Mouse (Mus musculus): ENCODE results near the gene Shisa8. TPM values are rescaled to one million over a fixed set of nuclear protein-coding genes. Genes with fewer than 3 reads are reported as not detected.

Shisa8 gene
- polyA plus RNA-seq, 1 experiment: 57.1 TPM

GRCm38 (mm10) chr15:82223657-82224601 lies 11.3 kb upstream of the Shisa8 start, which contains the start of gene Tnfrsf13c:
Tnfrsf13c (minus strand) TSS chr15:82224369.
- DNase-seq (ENCODE audit: extremely low spot score in 1 of 2, low spot score in 1 of 2): no peak

- DNase-seq (ENCODE audit: extremely low spot score in 1 of 2, low spot score in 1 of 2): no peak
These were observed 10.6 kb upstream of the Shisa8 start for GRCm38 (mm10) chr15:82223251-82223650.

GRCm38 (mm10) chr15:82221104-82221860 lies 8.7 kb upstream of the Shisa8 start:
- no peak for DNase-seq (ENCODE audit: extremely low spot score in 1 of 2, low spot score in 1 of 2)

- no peak for DNase-seq (ENCODE audit: extremely low spot score in 1 of 2, low spot score in 1 of 2)
These were observed 7.5 kb upstream of the Shisa8 start for GRCm38 (mm10) chr15:82220003-82220675.

GRCm38 (mm10) chr15:82218778-82219666 lies 6.4 kb upstream of the Shisa8 start:
- DNase-seq (ENCODE audit: extremely low spot score in 1 of 2, low spot score in 1 of 2): no peak

GRCm38 (mm10) chr15:82217980-82218379 lies 5.4 kb upstream of the Shisa8 start:
- no peak for DNase-seq (ENCODE audit: extremely low spot score in 1 of 2, low spot score in 1 of 2)

- DNase-seq (ENCODE audit: extremely low spot score in 1 of 2, low spot score in 1 of 2): no peak
These were observed 4.4 kb upstream of the Shisa8 start for GRCm38 (mm10) chr15:82217039-82217438.

GRCm38 (mm10) chr15:82216142-82216827 lies 3.7 kb upstream of the Shisa8 start:
- DNase-seq (ENCODE audit: extremely low spot score in 1 of 2, low spot score in 1 of 2): no peak

GRCm38 (mm10) chr15:82215332-82216046 lies 2.9 kb upstream of the Shisa8 start:
- DNase-seq (ENCODE audit: extremely low spot score in 1 of 2, low spot score in 1 of 2): no peak

- no peak for DNase-seq (ENCODE audit: extremely low spot score in 1 of 2, low spot score in 1 of 2)
These were observed 607 bp upstream of the Shisa8 start for GRCm38 (mm10) chr15:82213222-82213621.

GRCm38 (mm10) chr15:82211911-82212751 lies 484 bp downstream of the Shisa8 start:
- DNase-seq (ENCODE audit: extremely low spot score in 1 of 2, low spot score in 1 of 2): no peak

GRCm38 (mm10) chr15:82211281-82211680 lies 1.3 kb downstream of the Shisa8 start:
- no peak for DNase-seq (ENCODE audit: extremely low spot score in 1 of 2, low spot score in 1 of 2)

- no peak for DNase-seq (ENCODE audit: extremely low spot score in 1 of 2, low spot score in 1 of 2)
These were observed 1.8 kb downstream of the Shisa8 start for GRCm38 (mm10) chr15:82210801-82211200.

- DNase-seq (ENCODE audit: extremely low spot score in 1 of 2, low spot score in 1 of 2): no peak
These were observed 3.1 kb downstream of the Shisa8 start for GRCm38 (mm10) chr15:82209295-82210050.

GRCm38 (mm10) chr15:82208307-82208706 lies 4.3 kb downstream of the Shisa8 start:
- no peak for DNase-seq (ENCODE audit: extremely low spot score in 1 of 2, low spot score in 1 of 2)

GRCm38 (mm10) chr15:82207504-82208219 lies 5.0 kb downstream of the Shisa8 start:
- no peak for DNase-seq (ENCODE audit: extremely low spot score in 1 of 2, low spot score in 1 of 2)

GRCm38 (mm10) chr15:82207105-82207459 lies 5.5 kb downstream of the Shisa8 start:
- DNase-seq (ENCODE audit: extremely low spot score in 1 of 2, low spot score in 1 of 2): no peak

Measured in frontal cortex, adult 2 months (tissue).